Mouse (Mus musculus) lung, postnatal 10 days (tissue): ENCODE results near the gene Cela1.

Source experiments
- DNase-seq: peaks from one replicate; pipeline ENCODE4 v3.0.0; 2021

Cela1 gene

GRCm38 (mm10) chr15:100687430-100687971, at the start of gene Cela1:
TSS of gene Cela1 (minus strand) at chr15:100687921.
- no peak for DNase-seq

GRCm38 (mm10) chr15:100735953-100736300, 48.2 kb upstream of the Cela1 start:
- no peak for DNase-seq

- peak; percentile 30 for DNase-seq
Measured at GRCm38 (mm10) chr15:100735095-100735952, 47.6 kb upstream of the Cela1 start.

GRCm38 (mm10) chr15:100732580-100732979, 44.9 kb upstream of the Cela1 start:
- DNase-seq: no peak

GRCm38 (mm10) chr15:100731081-100731480, 43.4 kb upstream of the Cela1 start:
- no peak for DNase-seq

- DNase-seq: peak; percentile 34
Measured at GRCm38 (mm10) chr15:100729281-100729985, 41.7 kb upstream of the Cela1 start, which contains the start of gene Galnt6. TSS of gene Galnt6 (minus strand) at chr15:100729376.

- DNase-seq: no peak
Measured at GRCm38 (mm10) chr15:100728586-100728985, 40.9 kb upstream of the Cela1 start.

- no peak for DNase-seq
Measured at GRCm38 (mm10) chr15:100727834-100728233, 40.1 kb upstream of the Cela1 start.

GRCm38 (mm10) chr15:100726721-100727120, 39.0 kb upstream of the Cela1 start:
- no peak for DNase-seq

- DNase-seq: no peak
Measured at GRCm38 (mm10) chr15:100723505-100723904, 35.8 kb upstream of the Cela1 start.

GRCm38 (mm10) chr15:100722564-100722963, 34.8 kb upstream of the Cela1 start:
- DNase-seq: no peak

GRCm38 (mm10) chr15:100722026-100722425, 34.3 kb upstream of the Cela1 start:
- no peak for DNase-seq

GRCm38 (mm10) chr15:100721445-100721844, 33.7 kb upstream of the Cela1 start:
- no peak for DNase-seq

GRCm38 (mm10) chr15:100720066-100720465, 32.3 kb upstream of the Cela1 start:
- DNase-seq: no peak

- no peak for DNase-seq
Measured at GRCm38 (mm10) chr15:100719217-100719616, 31.5 kb upstream of the Cela1 start.

- DNase-seq: no peak
Measured at GRCm38 (mm10) chr15:100718572-100718971, 30.9 kb upstream of the Cela1 start.

GRCm38 (mm10) chr15:100717933-100718332, 30.2 kb upstream of the Cela1 start:
- DNase-seq: no peak

GRCm38 (mm10) chr15:100715399-100715993, 27.8 kb upstream of the Cela1 start:
- no peak for DNase-seq

- no peak for DNase-seq
Measured at GRCm38 (mm10) chr15:100714470-100714869, 26.7 kb upstream of the Cela1 start.

GRCm38 (mm10) chr15:100710838-100711237, 23.1 kb upstream of the Cela1 start:
- no peak for DNase-seq

GRCm38 (mm10) chr15:100708433-100709078, 20.8 kb upstream of the Cela1 start:
- DNase-seq: no peak

- peak; percentile 22 for DNase-seq
Measured at GRCm38 (mm10) chr15:100706226-100706625, 18.5 kb upstream of the Cela1 start.

- DNase-seq: no peak
Measured at GRCm38 (mm10) chr15:100705376-100705775, 17.7 kb upstream of the Cela1 start.
